Mouse (Mus musculus): ENCODE data around the gene Olfr1079.
"Not testable (repeated sequence)": the region's sequence is repeated elsewhere in the genome, so short reads cannot be mapped to it uniquely, and the experiment has no call there.

Olfr1079 gene

GRCm38 (mm10) chr2:86542380-86542779 lies at the start of gene Olfr1079:
Olfr1079 (minus strand) TSS chr2:86542480.
- DNase-seq (ENCODE audit: low spot score) = no peak

- DNase-seq (ENCODE audit: low spot score) = not testable (repeated sequence)
These were observed 15.9 kb upstream of the Olfr1079 start, which contains the start of gene Olfr1080 for GRCm38 (mm10) chr2:86558135-86558534. Olfr1080 (minus strand) TSS chr2:86558235.

GRCm38 (mm10) chr2:86530991-86531390 lies 11.3 kb downstream of the Olfr1079 start:
- DNase-seq (ENCODE audit: low spot score) = no peak

- no peak for DNase-seq (ENCODE audit: low spot score)
These were observed 34.1 kb downstream of the Olfr1079 start, which contains the start of gene Olfr1076 for GRCm38 (mm10) chr2:86508161-86508560. Olfr1076 (plus strand) TSS chr2:86508461.

- DNase-seq (ENCODE audit: low spot score) = no peak
These were observed 55.0 kb downstream of the Olfr1079 start, which contains the start of gene Olfr228 for GRCm38 (mm10) chr2:86487286-86487685. Olfr228 (minus strand) TSS chr2:86487386.
